Mouse (Mus musculus) olfactory bulb, adult 2 months (tissue): ENCODE measurements at regions not wholly inside any gene's neighbourhood (a gene's known extent, or its start where the extent isn't known, plus 50 kb on each side); places are given as distances from the start of the nearest gene placed in this dataset.

Source experiments
- H3K27ac ChIP-seq: fragments of 200-500 bp; 2 replicates; pipeline ENCODE4 v1.5.1; 2012; ENCODE audit warnings: low read depth, low read length; ENCODE audit not compliant: insufficient read depth
- H3K4me1 ChIP-seq: fragments of 200-500 bp; 2 replicates; pipeline ENCODE4 v1.6.1; 2012; ENCODE audit warnings: low read length; ENCODE audit not compliant: control insufficient read depth, insufficient read depth
- H3K4me3 ChIP-seq: fragments of 200-500 bp; 2 replicates; pipeline ENCODE4 v1.5.1; 2012; ENCODE audit warnings: mild to moderate bottlenecking, low read depth, low read length, moderate library complexity; ENCODE audit not compliant: insufficient read depth
- CTCF ChIP-seq: fragments of 200-500 bp; IDR thresholded peaks from 2 replicates; pipeline ENCODE4 v1.5.1; 2012; ENCODE audit warnings: low read depth, mild to moderate bottlenecking, low read length, moderate library complexity; ENCODE audit not compliant: insufficient read depth
- POLR2A ChIP-seq: fragments of 200-500 bp; IDR thresholded peaks from 2 replicates; pipeline ENCODE4 v1.6.1; 2012; ENCODE audit warnings: mild to moderate bottlenecking, low read depth, low read length, moderate library complexity; ENCODE audit not compliant: insufficient read depth
- WGBS: fragments of 180-500 bp; shearing (Covaris S2); methylation state at CpG from one replicate; pipeline ENCODE4 v1.1.7; 2018; 5-methylcytosine and 5-hydroxymethylcytosine counted together

GRCm38 (mm10) chr6:31321066-31321846, 77.3 kb upstream of the Mkln1 start:
- H3K27ac ChIP-seq: no peak overlapping the region
- WGBS: 76% methylated on average over 7 of the region's 7 CpGs

GRCm38 (mm10) chr6:31321902-31322301, 76.6 kb upstream of the Mkln1 start:
- H3K4me1 ChIP-seq: peaks cover 22% of the 10 kb centered on the region
- H3K4me3 ChIP-seq: no peak overlapping the region
- H3K27ac ChIP-seq: no peak overlapping the region
- TF ChIP-seq POLR2A (no peak), CTCF (no peak)
- 65% methylated on average over 10 of the region's 10 CpGs for WGBS

More at GRCm38 (mm10) chr6:31321066-31321846, 77.3 kb upstream of the Mkln1 start:
- Histone ChIP-seq H3K4me1 (peaks cover 22% of the 10 kb centered on the region), H3K4me3 (no peak overlapping the region)
- TF ChIP-seq CTCF (no peak), POLR2A (no peak)

- H3K4me3 ChIP-seq: no peak overlapping the region
- 68% methylated on average over 9 of the region's 9 CpGs for WGBS
- peaks cover 10% of the 10 kb centered on the region for H3K4me1 ChIP-seq
- H3K27ac ChIP-seq: peak overlapping the region; percentile 79
- TF ChIP-seq POLR2A (no peak), CTCF (no peak)
Measured at GRCm38 (mm10) chr6:31323228-31324190, 75.0 kb upstream of the Mkln1 start.

- Histone ChIP-seq H3K4me3 (no peak overlapping the region), H3K4me1 (peaks cover 7% of the 10 kb centered on the region), H3K27ac (peak overlapping the region; percentile 72)
- TF ChIP-seq CTCF: no peak
- TF ChIP-seq POLR2A: no peak
- 24% methylated on average over 6 of the region's 6 CpGs for WGBS
Measured at GRCm38 (mm10) chr6:31324717-31325116, 73.8 kb upstream of the Mkln1 start.

GRCm38 (mm10) chr6:31325621-31326020, 72.9 kb upstream of the Mkln1 start:
- H3K4me3 ChIP-seq: no peak overlapping the region
- TF ChIP-seq CTCF: no peak
- TF ChIP-seq POLR2A: no peak
- H3K27ac ChIP-seq: peak overlapping the region; percentile 56; the same call in 1 of the 2 replicates
- H3K4me1 ChIP-seq: peaks cover 7% of the 10 kb centered on the region
- 89% methylated on average over 1 of the region's 1 CpGs for WGBS

- TF ChIP-seq CTCF (no peak), POLR2A (no peak)
- H3K4me3 ChIP-seq: no peak overlapping the region
- no peak overlapping the region for H3K27ac ChIP-seq
- peaks cover 20% of the 10 kb centered on the region for H3K4me1 ChIP-seq
- 69% methylated on average over 7 of the region's 7 CpGs for WGBS
Measured at GRCm38 (mm10) chr6:31330327-31330726, 68.2 kb upstream of the Mkln1 start.

GRCm38 (mm10) chr6:31330868-31331267, 67.7 kb upstream of the Mkln1 start:
- Histone ChIP-seq H3K4me1 (peaks cover 20% of the 10 kb centered on the region), H3K27ac (no peak overlapping the region), H3K4me3 (no peak overlapping the region)
- WGBS: 70% methylated on average over 3 of the region's 3 CpGs
- no peak for TF ChIP-seq POLR2A
- no peak for TF ChIP-seq CTCF

GRCm38 (mm10) chr6:31332254-31332653, 66.3 kb upstream of the Mkln1 start:
- WGBS: 35% methylated on average over 6 of the region's 6 CpGs
- Histone ChIP-seq H3K27ac (peak overlapping the region; percentile 92), H3K4me1 (peaks cover 20% of the 10 kb centered on the region), H3K4me3 (no peak overlapping the region)
- no peak for TF ChIP-seq POLR2A
- TF ChIP-seq CTCF: no peak

- WGBS: 71% methylated on average over 4 of the region's 4 CpGs
- Histone ChIP-seq H3K27ac (peak overlapping the region; percentile 92), H3K4me3 (no peak overlapping the region), H3K4me1 (peaks cover 20% of the 10 kb centered on the region)
- TF ChIP-seq POLR2A: no peak
- TF ChIP-seq CTCF: no peak
Measured at GRCm38 (mm10) chr6:31332714-31333113, 65.8 kb upstream of the Mkln1 start.
